Mouse (Mus musculus) liver, adult 2 months (tissue): ENCODE measurements around the gene Gm20388. TPM values are rescaled to one million over a fixed set of nuclear protein-coding genes. Genes with fewer than 3 reads are reported as not detected.

Experiments used
- DNase-seq: peaks from one replicate; pipeline ENCODE4 v3.0.0-alpha.2; 2011; ENCODE audit warnings: low read depth, low spot score; ENCODE audit errors: extremely low read depth
- H3K27ac ChIP-seq: fragments of 200-500 bp; replicated peaks from 2 replicates; pipeline ENCODE4 v1.5.1; 2012; ENCODE audit warnings: low read depth, mild to moderate bottlenecking, control low read depth, inconsistent platforms, low read length; ENCODE audit not compliant: insufficient read depth
- H3K27me3 ChIP-seq: fragments of 200-500 bp; 2 replicates; pipeline ENCODE4 v1.6.1; 2012; ENCODE audit warnings: mild to moderate bottlenecking, moderate library complexity, low read length, inconsistent platforms; ENCODE audit not compliant: control insufficient read depth, insufficient read depth
- H3K36me3 ChIP-seq: fragments of 200-500 bp; 2 replicates; pipeline ENCODE4 v1.6.1; 2012; ENCODE audit warnings: low read length, inconsistent platforms; ENCODE audit not compliant: control insufficient read depth, insufficient read depth
- H3K4me1 ChIP-seq: fragments of 200-500 bp; 2 replicates; pipeline ENCODE4 v1.6.1; 2011; ENCODE audit warnings: low read length; ENCODE audit not compliant: control insufficient read depth, insufficient read depth
- H3K4me3 ChIP-seq: fragments of 200-500 bp; 2 replicates; pipeline ENCODE4 v1.5.1; 2011; ENCODE audit warnings: low read depth, mild to moderate bottlenecking, control low read depth, low read length, moderate library complexity; ENCODE audit not compliant: insufficient read depth
- H3K79me2 ChIP-seq: fragments of 200-500 bp; 2 replicates; pipeline ENCODE4 v1.6.1; 2012; ENCODE audit warnings: inconsistent platforms, mild to moderate bottlenecking, low read length, moderate library complexity; ENCODE audit not compliant: control insufficient read depth, insufficient read depth
- H3K9ac ChIP-seq: fragments of 200-500 bp; 2 replicates; pipeline ENCODE4 v1.6.1; 2012; ENCODE audit warnings: low read depth, mild to moderate bottlenecking, control low read depth, inconsistent platforms, low read length
- CTCF ChIP-seq: fragments of 200-500 bp; IDR thresholded peaks from 2 replicates; pipeline ENCODE4 v1.5.1; 2011; ENCODE audit warnings: low read depth, low read length, control low read depth
- POLR2A ChIP-seq: fragments of 200-500 bp; IDR thresholded peaks from 2 replicates; pipeline ENCODE4 v1.6.1; 2011; ENCODE audit warnings: low read length, control low read depth; ENCODE audit not compliant: insufficient read depth; ENCODE audit errors: extremely low read depth
- WGBS: fragments of 180-500 bp; shearing (Covaris S2); methylation state at CpG from one replicate; pipeline ENCODE4 v1.1.7; 2018; 5-methylcytosine and 5-hydroxymethylcytosine counted together
- polyA plus RNA-seq: library from polyadenylated mRNA; depleted of rRNA; stranded (reverse); fragments of >200 nt; gene quantifications from 2 replicates; pipeline ENCODE4 v1.2.3, GENCODE M21; 2012
- total RNA-seq: library from RNA; depleted of rRNA; stranded (reverse); fragments of >200 nt; gene quantifications from 2 replicates; pipeline ENCODE4 v1.2.3, GENCODE M21; 2014

The Gm20388 gene
- total and polyA plus RNA-seq, 2 experiments = 6.4 to 19.9 TPM

DNA sequence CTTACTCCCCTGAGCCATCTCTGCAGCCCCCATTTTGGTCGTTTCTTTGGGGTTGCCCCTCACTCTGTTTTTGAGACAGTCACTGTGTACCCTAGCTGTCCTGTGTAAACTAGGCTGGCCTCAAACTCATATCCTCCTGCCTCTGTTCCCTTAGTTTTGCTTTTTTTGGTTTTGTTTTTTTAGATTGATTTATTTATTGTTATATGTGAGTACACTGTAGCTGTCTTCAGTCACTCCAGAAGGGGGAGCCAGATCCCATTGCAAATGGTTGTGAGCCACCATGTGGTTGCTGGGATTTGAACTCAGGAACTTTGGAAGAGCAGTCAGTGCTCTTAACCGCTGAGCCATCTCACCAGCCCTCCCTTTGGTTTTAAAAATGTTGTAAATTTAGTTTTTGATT lies 3195.9 kb downstream of the Gm20388 start:
- Histone ChIP-seq H3K27me3 (no peaks in the 10 kb centered on the region), H3K79me2 (peaks cover 4% of the 10 kb centered on the region; the same call in 1 of the 2 replicates), H3K9ac (no peak overlapping the region), H3K27ac (no peak overlapping the region), H3K4me1 (peaks cover 9% of the 10 kb centered on the region), H3K4me3 (no peak overlapping the region), H3K36me3 (peaks cover 21% of the 10 kb centered on the region; the same call in 1 of the 2 replicates)
- TF ChIP-seq CTCF (no peak), POLR2A (no peak)
- no peak for DNase-seq
- 52% methylated on average over 2 of the region's 2 CpGs for WGBS

- peaks cover 8% of the 10 kb centered on the region for H3K4me1 ChIP-seq
- H3K27me3 ChIP-seq = no peaks in the 10 kb centered on the region
- no peak overlapping the region for H3K27ac ChIP-seq
- peaks cover 21% of the 10 kb centered on the region; the same call in 1 of the 2 replicates for H3K36me3 ChIP-seq
- DNase-seq = no peak
- H3K9ac ChIP-seq = no peak overlapping the region
- no peaks in the 10 kb centered on the region for H3K79me2 ChIP-seq
- WGBS = 79% methylated on average over 1 of the region's 1 CpGs
- TF ChIP-seq CTCF (0 out of 2 replicates have a peak, but pooled peaks have one; percentile 7), POLR2A (no peak)
- no peak overlapping the region for H3K4me3 ChIP-seq
Measured at GRCm38 (mm10) chr8:123108010-123108409, 3197.4 kb downstream of the Gm20388 start.

- H3K27ac ChIP-seq = no peak overlapping the region
- H3K36me3 ChIP-seq = peaks cover 14% of the 10 kb centered on the region; the same call in 1 of the 2 replicates
- no peak for DNase-seq
- TF ChIP-seq POLR2A = no peak
- no peak for TF ChIP-seq CTCF
- H3K9ac ChIP-seq = no peak overlapping the region
- H3K27me3 ChIP-seq = no peaks in the 10 kb centered on the region
- 86% methylated on average over 5 of the region's 5 CpGs for WGBS
- H3K79me2 ChIP-seq = no peaks in the 10 kb centered on the region
- H3K4me3 ChIP-seq = no peak overlapping the region
- H3K4me1 ChIP-seq = no peaks in the 10 kb centered on the region
Measured at GRCm38 (mm10) chr8:123108953-123109352, 3198.3 kb downstream of the Gm20388 start.

DNA sequence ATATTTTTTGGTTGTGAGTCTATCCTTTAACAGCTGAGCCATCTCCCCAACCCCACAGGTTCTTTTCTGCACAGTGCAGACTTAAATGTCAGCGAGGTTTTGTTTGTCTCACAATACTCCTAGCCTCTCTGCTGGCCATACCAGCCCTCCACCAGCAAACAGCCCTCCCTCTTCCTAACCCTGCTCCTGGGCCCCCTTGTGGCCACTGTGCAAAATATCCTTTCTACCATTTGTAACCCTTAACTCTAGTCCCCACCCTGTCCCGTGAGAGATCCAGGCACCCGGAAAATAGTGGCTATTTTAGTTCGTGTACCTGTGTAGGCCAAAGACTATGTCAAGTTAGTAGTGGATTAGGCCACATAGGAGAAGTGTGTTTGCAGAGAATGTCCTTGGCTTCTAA lies 3200.0 kb downstream of the Gm20388 start:
- H3K9ac ChIP-seq = no peak overlapping the region
- peak; percentile 32 for DNase-seq
- WGBS = 5% methylated on average over 4 of the region's 4 CpGs
- no peaks in the 10 kb centered on the region for H3K27me3 ChIP-seq
- no peak overlapping the region for H3K27ac ChIP-seq
- H3K4me1 ChIP-seq = no peaks in the 10 kb centered on the region
- no peak for TF ChIP-seq POLR2A
- peak; percentile 79 for TF ChIP-seq CTCF
- no peak overlapping the region for H3K4me3 ChIP-seq
- H3K36me3 ChIP-seq = no peaks in the 10 kb centered on the region
- no peaks in the 10 kb centered on the region for H3K79me2 ChIP-seq

DNA sequence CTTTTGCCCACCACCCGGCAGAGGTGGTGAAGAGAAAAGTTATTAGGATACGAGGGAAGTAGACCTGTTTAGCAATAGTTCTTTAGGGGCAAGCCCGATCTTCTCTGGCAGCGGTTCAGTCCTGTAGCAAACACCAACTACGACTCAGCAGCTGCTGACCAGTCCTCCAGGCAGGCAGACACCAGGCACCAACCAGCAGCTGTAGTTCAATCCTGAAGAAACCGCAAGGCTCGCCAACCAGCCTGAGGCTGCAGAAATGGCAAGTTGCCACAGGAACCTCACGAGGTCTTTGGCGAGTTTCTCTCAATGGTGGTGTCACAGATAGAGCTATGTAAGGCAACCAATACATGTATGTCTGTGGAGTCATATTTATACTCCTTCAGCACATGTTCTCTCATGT lies 3202.3 kb downstream of the Gm20388 start:
- H3K36me3 ChIP-seq = no peaks in the 10 kb centered on the region
- no peak for TF ChIP-seq CTCF
- no peak for TF ChIP-seq POLR2A
- no peaks in the 10 kb centered on the region for H3K79me2 ChIP-seq
- H3K9ac ChIP-seq = no peak overlapping the region
- WGBS = 74% methylated on average over 9 of the region's 9 CpGs
- H3K4me1 ChIP-seq = no peaks in the 10 kb centered on the region
- H3K4me3 ChIP-seq = no peak overlapping the region
- peaks cover 6% of the 10 kb centered on the region for H3K27me3 ChIP-seq
- no peak for DNase-seq
- H3K27ac ChIP-seq = no peak overlapping the region

DNA sequence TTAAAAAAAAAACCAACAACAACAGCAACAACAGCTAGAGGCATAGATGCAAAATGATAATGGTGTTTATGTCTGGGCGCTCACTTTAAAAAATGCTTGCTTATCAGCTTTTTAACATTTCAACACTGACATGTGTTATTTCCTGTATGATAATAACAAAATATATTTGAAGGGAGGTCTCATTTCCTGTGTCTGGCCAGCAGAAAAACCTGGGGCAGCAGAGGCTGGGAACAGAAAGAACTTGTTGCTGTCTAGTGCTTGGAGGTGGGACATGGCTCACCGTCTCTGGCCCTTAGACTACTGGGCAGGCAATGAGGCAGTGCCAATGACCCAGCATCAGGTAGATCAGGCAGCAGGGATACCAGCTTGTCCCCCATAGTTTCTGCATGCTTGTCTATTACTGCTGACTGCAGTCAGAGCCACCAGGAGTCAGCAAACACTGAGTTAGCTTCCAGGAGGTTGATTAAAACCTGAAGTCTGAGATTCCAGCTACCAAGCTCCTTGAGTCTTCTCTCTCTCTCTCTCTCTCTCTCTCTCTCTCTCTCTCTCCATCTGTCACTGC lies 3203.3 kb downstream of the Gm20388 start:
- H3K79me2 ChIP-seq = no peaks in the 10 kb centered on the region
- H3K36me3 ChIP-seq = no peaks in the 10 kb centered on the region
- no peak for DNase-seq
- H3K27ac ChIP-seq = no peak overlapping the region
- H3K27me3 ChIP-seq = peaks cover 10% of the 10 kb centered on the region
- no peak overlapping the region for H3K4me3 ChIP-seq
- TF ChIP-seq POLR2A = no peak
- no peak for TF ChIP-seq CTCF
- H3K4me1 ChIP-seq = no peaks in the 10 kb centered on the region
- H3K9ac ChIP-seq = no peak overlapping the region
- WGBS = 51% methylated on average over 2 of the region's 2 CpGs
